Mouse (Mus musculus): ENCODE results near the gene Tas2r121. TPM values are rescaled to one million over a fixed set of nuclear protein-coding genes. Genes with fewer than 3 reads are reported as not detected.
"Not testable (repeated sequence)": the region's sequence is repeated elsewhere in the genome, so short reads cannot be mapped to it uniquely, and the experiment has no call there.

Tas2r121 gene
- polyA plus RNA-seq (2016; fragmentation: Nextera tagmentation; extraction: Ambion mirVana) = not detected in 2 replicates

DNA sequence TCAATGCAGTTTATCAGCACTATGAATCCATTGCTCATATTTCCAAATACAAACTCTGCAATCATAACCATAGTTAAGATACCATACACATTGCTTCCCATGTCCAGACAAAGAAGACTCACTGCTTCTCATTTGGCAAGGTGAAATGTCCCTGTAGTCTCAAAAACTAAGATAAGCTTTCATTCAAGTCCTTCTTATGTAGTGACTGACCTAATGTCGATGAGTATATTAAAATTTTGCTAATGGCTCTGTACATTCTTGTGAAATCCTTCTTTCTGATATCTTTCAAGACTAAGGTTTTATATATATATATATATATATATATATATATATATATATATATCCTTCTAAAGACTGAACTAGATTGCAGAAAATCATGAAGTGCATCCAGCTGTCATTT, at the start of gene Tas2r121:
TSS of gene Tas2r121 (minus strand) at position 101 of the 400 bp plus-strand sequence.
- Histone ChIP-seq H3K9ac (no peak within 1 kb of the TSS), H3K27me3 (replicated peaks) (no peaks in the 10 kb centered on the region), H3K4me3 (no peak within 1 kb of the TSS), H3K4me2 (no peak within 1 kb of the TSS), H3K36me3 (no peaks in the 10 kb centered on the region), H3K9me3 (replicated peaks) (no peaks in the 10 kb centered on the region), H3K27ac (ENCODE audit: poor library complexity, severe bottlenecking) (no peak within 1 kb of the TSS), H3K4me1 (replicated peaks) (no peaks in the 10 kb centered on the region)
- no peak for ATAC-seq (ENCODE audit: insufficient number of reproducible peaks, low FRiP score)
- WGBS = 64% methylated on average over 1 of the region's 1 CpGs

DNA sequence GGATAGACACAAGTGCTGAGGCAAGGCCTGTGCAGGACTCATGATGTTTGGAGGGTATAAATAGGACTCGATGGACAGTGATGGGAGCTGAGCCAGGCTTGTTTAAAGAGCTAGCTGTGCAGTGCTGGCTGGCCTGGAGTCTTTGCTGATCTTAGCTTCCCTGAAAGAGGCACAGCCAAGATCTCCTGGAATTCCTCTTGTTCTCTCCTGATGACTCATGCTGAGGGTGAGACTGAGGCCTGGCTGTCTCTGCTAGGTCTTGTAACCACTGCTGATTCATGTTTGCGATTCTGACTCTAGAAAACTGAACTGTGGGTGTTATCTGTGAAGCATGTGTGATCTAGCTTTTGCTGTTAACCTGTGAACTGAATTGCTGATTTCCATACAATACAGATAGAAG, 49.4 kb upstream of the Tas2r121 start:
- H3K27me3 ChIP-seq (replicated peaks) = no peaks in the 10 kb centered on the region
- H3K27ac ChIP-seq (ENCODE audit: poor library complexity, severe bottlenecking) = no peak overlapping the region
- no peak for ATAC-seq (ENCODE audit: insufficient number of reproducible peaks, low FRiP score)
- H3K4me2 ChIP-seq = no peak overlapping the region
- H3K4me3 ChIP-seq = no peak overlapping the region
- H3K9me3 ChIP-seq (replicated peaks) = no peaks in the 10 kb centered on the region
- no peaks in the 10 kb centered on the region for H3K4me1 ChIP-seq (replicated peaks)
- H3K36me3 ChIP-seq = no peaks in the 10 kb centered on the region
- 54% methylated on average over 2 of the region's 2 CpGs for WGBS
- no peak overlapping the region for H3K9ac ChIP-seq

DNA sequence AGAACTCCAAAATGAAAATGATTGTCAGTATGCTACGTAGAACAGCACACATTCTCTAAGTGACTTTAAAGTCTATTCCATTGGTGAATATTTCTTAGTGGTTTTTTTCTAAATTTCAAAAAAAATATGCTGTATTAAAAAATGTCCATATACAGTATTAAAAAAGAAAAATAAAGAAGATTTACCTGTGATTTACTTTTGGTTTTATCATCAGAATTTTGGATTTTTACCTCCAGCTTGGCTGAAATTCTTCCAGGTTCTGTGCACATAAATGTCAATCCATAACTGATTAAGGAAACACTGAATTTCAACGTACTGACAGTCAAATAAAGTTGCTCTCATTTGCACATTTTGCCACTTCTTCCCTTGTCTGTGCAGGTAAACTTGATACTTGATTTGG, 37.1 kb upstream of the Tas2r121 start, which contains the start of gene Tas2r115:
TSS of gene Tas2r115 (minus strand) at position 101 of the 400 bp plus-strand sequence.
- no peak within 1 kb of the TSS for H3K4me2 ChIP-seq
- no peaks in the 10 kb centered on the region for H3K4me1 ChIP-seq (replicated peaks)
- no peak for ATAC-seq (ENCODE audit: insufficient number of reproducible peaks, low FRiP score)
- 71% methylated on average over 2 of the region's 2 CpGs for WGBS
- no peak within 1 kb of the TSS for H3K27ac ChIP-seq (ENCODE audit: poor library complexity, severe bottlenecking)
- H3K4me3 ChIP-seq = no peak within 1 kb of the TSS
- H3K27me3 ChIP-seq (replicated peaks) = no peaks in the 10 kb centered on the region
- no peaks in the 10 kb centered on the region for H3K36me3 ChIP-seq
- no peak within 1 kb of the TSS for H3K9ac ChIP-seq
- H3K9me3 ChIP-seq (replicated peaks) = peaks cover 4% of the 10 kb centered on the region; the same call in 1 of the 2 replicates

DNA sequence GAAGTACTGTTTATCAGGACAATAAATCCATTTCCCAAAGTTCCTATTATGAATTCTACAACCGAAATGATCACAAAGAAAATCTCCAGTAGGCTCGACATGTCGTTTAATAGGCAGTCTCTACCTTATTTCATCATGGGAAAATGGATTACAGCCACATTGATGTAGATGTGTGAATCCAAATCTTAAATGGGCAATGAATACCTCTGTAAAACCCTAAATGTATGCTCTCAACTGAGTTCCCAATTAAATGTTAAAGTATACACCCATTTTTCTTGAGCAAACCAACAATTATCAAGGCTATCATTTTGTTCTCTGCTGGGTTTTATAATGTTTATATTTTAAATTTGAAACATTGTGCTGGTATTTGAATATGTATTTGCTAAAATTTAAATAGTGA, 11.0 kb upstream of the Tas2r121 start, which contains the start of gene Tas2r122:
TSS of gene Tas2r122 (minus strand) at position 101 of the 400 bp plus-strand sequence.
- Histone ChIP-seq H3K9ac (no peak within 1 kb of the TSS), H3K4me2 (no peak within 1 kb of the TSS), H3K36me3 (no peaks in the 10 kb centered on the region), H3K27me3 (replicated peaks) (no peaks in the 10 kb centered on the region), H3K27ac (ENCODE audit: poor library complexity, severe bottlenecking) (no peak within 1 kb of the TSS), H3K4me1 (replicated peaks) (no peaks in the 10 kb centered on the region), H3K4me3 (no peak within 1 kb of the TSS), H3K9me3 (replicated peaks) (no peaks in the 10 kb centered on the region; the same call in 1 of the 2 replicates)
- no peak for ATAC-seq (ENCODE audit: insufficient number of reproducible peaks, low FRiP score)
- WGBS = 72% methylated on average over 3 of the region's 3 CpGs

DNA sequence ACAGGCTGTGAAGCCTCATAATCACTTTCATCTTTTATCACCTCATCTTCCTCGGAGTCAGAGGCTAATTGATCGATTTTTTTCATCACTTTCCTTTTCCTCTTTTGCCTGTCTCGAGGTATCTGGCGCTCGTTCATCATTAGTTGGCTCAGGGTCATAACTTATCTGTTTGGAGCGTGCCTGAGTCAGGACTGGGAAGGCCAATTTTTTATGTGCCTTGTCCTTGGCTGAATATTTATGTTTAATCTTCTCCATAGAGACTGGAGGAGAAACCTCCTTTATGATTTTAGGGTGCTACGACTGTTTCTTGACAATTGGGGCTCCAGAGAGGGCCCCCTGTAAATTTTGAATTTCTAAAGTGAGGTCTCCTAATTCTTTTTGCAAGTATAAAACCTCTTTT, 9.2 kb downstream of the Tas2r121 start:
- WGBS = 79% methylated on average over 7 of the region's 7 CpGs
- peaks cover 13% of the 10 kb centered on the region; the same call in 1 of the 2 replicates for H3K9me3 ChIP-seq (replicated peaks)
- H3K27ac ChIP-seq (ENCODE audit: poor library complexity, severe bottlenecking); H3K4me1 ChIP-seq (replicated peaks); H3K9ac ChIP-seq; ATAC-seq (ENCODE audit: insufficient number of reproducible peaks, low FRiP score); H3K27me3 ChIP-seq (replicated peaks); H3K4me2 ChIP-seq; H3K36me3 ChIP-seq; H3K4me3 ChIP-seq: not testable (repeated sequence)

DNA sequence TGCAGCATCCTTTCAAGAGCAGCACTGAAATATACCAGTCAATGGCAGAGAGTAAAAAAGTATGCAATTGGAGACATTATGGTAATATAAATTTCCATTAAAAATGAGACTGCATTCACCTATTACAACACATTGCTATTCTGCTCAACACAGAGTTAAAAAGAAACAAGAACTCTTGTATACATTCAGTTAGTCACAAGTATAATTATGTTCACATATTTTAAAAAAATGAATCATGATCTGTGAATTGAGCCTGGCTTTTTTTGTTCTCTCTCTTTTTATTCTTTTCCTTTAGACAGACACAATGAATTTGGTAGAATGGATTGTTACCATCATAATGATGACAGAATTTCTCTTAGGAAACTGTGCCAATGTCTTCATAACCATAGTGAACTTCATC, 44.2 kb downstream of the Tas2r121 start, which contains the start of gene Tas2r120:
TSS of gene Tas2r120 (plus strand) at position 301 of the 400 bp plus-strand sequence.
- no peak within 1 kb of the TSS for H3K4me2 ChIP-seq

DNA sequence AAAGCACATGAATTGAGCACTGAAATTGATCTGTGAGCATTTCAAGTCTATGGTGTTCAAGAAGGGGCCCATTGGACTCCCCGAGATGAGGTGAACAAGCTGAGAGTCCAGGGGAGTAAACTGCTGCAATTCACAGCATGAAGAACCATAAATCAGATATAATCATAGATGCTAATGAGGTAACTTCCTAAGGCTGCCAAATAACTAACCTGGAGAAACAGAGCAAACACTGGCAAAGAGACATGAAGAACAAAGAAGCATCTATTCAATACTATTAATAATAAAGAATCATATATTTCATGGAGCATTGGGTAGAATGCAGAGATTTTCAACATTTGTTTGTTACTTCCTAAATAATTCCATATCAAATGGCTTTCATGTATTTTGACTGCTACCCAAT, 49.4 kb downstream of the Tas2r121 start, which contains the start of gene A630073D07Rik:
TSS of gene A630073D07Rik (minus strand) at position 101 of the 400 bp plus-strand sequence.
- no peak within 1 kb of the TSS for H3K4me3 ChIP-seq
- H3K27me3 ChIP-seq (replicated peaks) = no peaks in the 10 kb centered on the region
- 67% methylated on average over 1 of the region's 1 CpGs for WGBS
- H3K4me2 ChIP-seq = no peak within 1 kb of the TSS
- no peak for ATAC-seq (ENCODE audit: insufficient number of reproducible peaks, low FRiP score)
- no peaks in the 10 kb centered on the region for H3K36me3 ChIP-seq
- no peaks in the 10 kb centered on the region for H3K4me1 ChIP-seq (replicated peaks)
- H3K9me3 ChIP-seq (replicated peaks) = no peaks in the 10 kb centered on the region; the same call in 1 of the 2 replicates
- H3K9ac ChIP-seq = no peak within 1 kb of the TSS
- H3K27ac ChIP-seq (ENCODE audit: poor library complexity, severe bottlenecking) = no peak within 1 kb of the TSS

More for the DNA sequence above, 44.2 kb downstream of the Tas2r121 start, which contains the start of gene Tas2r120:
- no peak within 1 kb of the TSS for H3K4me3 ChIP-seq
- no peaks in the 10 kb centered on the region for H3K27me3 ChIP-seq (replicated peaks)
- H3K9me3 ChIP-seq (replicated peaks) = no peaks in the 10 kb centered on the region; the same call in 1 of the 2 replicates
- ATAC-seq (ENCODE audit: insufficient number of reproducible peaks, low FRiP score) = no peak
- H3K36me3 ChIP-seq = no peaks in the 10 kb centered on the region
- H3K9ac ChIP-seq = no peak within 1 kb of the TSS
- H3K27ac ChIP-seq (ENCODE audit: poor library complexity, severe bottlenecking) = no peak within 1 kb of the TSS
- no peaks in the 10 kb centered on the region for H3K4me1 ChIP-seq (replicated peaks)

Other genes with a start within 250 kb of the Tas2r121 start
- not detected in 2 replicates for gene Prh1, start 131.2 kb downstream of the Tas2r121 start, polyA plus RNA-seq (2016; fragmentation: Nextera tagmentation; extraction: Ambion mirVana)
- not detected in 2 replicates for gene Prp2, start 105.1 kb downstream of the Tas2r121 start, polyA plus RNA-seq (2016; fragmentation: Nextera tagmentation; extraction: Ambion mirVana)
- not detected in 2 replicates for gene A630073D07Rik, start 49.5 kb downstream of the Tas2r121 start, polyA plus RNA-seq (2016; fragmentation: Nextera tagmentation; extraction: Ambion mirVana)
- not detected in 2 replicates for gene Tas2r120, start 44.1 kb downstream of the Tas2r121 start, polyA plus RNA-seq (2016; fragmentation: Nextera tagmentation; extraction: Ambion mirVana)
- gene Tas2r122, start 10.9 kb upstream of the Tas2r121 start, polyA plus RNA-seq (2016; fragmentation: Nextera tagmentation; extraction: Ambion mirVana) = not detected in 2 replicates
- not detected in 2 replicates for gene Tas2r115, start 37.0 kb upstream of the Tas2r121 start, polyA plus RNA-seq (2016; fragmentation: Nextera tagmentation; extraction: Ambion mirVana)
- not detected in 2 replicates for gene Tas2r124, start 53.7 kb upstream of the Tas2r121 start, polyA plus RNA-seq (2016; fragmentation: Nextera tagmentation; extraction: Ambion mirVana)
- not detected in 2 replicates for gene Tas2r102, start 61.1 kb upstream of the Tas2r121 start, polyA plus RNA-seq (2016; fragmentation: Nextera tagmentation; extraction: Ambion mirVana)
- gene Tas2r136, start 77.2 kb upstream of the Tas2r121 start, polyA plus RNA-seq (2016; fragmentation: Nextera tagmentation; extraction: Ambion mirVana) = not detected in 2 replicates
- gene Tas2r117, start 101.8 kb upstream of the Tas2r121 start, polyA plus RNA-seq (2016; fragmentation: Nextera tagmentation; extraction: Ambion mirVana) = not detected in 2 replicates
- not detected in 2 replicates for gene Tas2r123, start 146.1 kb upstream of the Tas2r121 start, polyA plus RNA-seq (2016; fragmentation: Nextera tagmentation; extraction: Ambion mirVana)
- gene Tas2r116, start 154.4 kb upstream of the Tas2r121 start, polyA plus RNA-seq (2016; fragmentation: Nextera tagmentation; extraction: Ambion mirVana) = not detected in 2 replicates
- gene Tas2r110, start 167.0 kb upstream of the Tas2r121 start, polyA plus RNA-seq (2016; fragmentation: Nextera tagmentation; extraction: Ambion mirVana) = not detected in 2 replicates
- gene Tas2r113, start 192.0 kb upstream of the Tas2r121 start, polyA plus RNA-seq (2016; fragmentation: Nextera tagmentation; extraction: Ambion mirVana) = not detected in 2 replicates
- gene Tas2r125, start 208.6 kb upstream of the Tas2r121 start, polyA plus RNA-seq (2016; fragmentation: Nextera tagmentation; extraction: Ambion mirVana) = not detected in 2 replicates